Mouse (Mus musculus): ENCODE measurements at regions not wholly inside any gene's neighbourhood (a gene's known extent, or its start where the extent isn't known, plus 50 kb on each side); places are given as distances from the start of the nearest gene placed in this dataset.
"Not testable (repeated sequence)": the region's sequence is repeated elsewhere in the genome, so short reads cannot be mapped to it uniquely, and the experiment has no call there.

DNA sequence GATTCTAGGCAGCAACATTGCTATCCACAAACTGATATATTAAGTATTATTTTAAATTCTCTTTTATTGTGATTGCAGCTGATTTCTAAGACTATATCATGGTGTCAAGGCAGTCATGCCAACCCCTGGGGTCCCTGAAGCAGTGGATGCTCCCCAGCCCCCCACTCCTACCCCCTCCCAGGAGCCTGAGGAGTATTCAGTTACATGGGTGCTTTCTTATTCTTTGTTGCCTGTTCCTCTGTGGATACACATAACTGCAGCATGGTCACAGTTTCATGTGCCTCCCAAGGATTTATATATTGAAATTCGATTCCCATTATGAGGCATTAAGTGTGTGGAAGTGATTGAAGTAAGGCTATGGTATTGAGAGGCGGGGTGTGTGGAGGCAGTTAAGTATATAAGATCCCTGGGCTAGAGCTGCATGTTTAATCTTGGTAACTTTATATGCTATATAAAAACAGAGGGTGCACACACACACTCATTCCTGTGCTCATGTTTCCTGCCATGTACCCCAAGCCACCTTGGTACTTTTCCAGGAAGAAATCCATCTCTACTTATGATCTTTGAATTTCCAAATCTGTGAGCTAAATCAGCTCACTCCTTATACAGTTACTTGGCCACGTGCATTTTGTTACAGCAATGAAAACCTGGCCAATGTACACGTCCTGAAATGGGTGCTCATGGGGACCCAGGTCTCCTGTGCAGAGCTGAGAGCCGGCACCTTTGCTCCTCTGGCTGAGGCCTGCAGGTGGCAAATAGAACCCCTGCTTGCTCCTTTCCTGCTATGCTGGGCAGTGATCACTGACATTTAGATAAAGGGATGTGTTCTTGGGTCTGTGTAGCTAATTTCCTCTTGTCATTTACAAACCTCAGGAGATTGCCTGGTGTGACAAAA lies 259.0 kb downstream of the Nek10 start:
- ChIA-PET CTCF (no interaction called here), POLR2A (no interaction called here)

DNA sequence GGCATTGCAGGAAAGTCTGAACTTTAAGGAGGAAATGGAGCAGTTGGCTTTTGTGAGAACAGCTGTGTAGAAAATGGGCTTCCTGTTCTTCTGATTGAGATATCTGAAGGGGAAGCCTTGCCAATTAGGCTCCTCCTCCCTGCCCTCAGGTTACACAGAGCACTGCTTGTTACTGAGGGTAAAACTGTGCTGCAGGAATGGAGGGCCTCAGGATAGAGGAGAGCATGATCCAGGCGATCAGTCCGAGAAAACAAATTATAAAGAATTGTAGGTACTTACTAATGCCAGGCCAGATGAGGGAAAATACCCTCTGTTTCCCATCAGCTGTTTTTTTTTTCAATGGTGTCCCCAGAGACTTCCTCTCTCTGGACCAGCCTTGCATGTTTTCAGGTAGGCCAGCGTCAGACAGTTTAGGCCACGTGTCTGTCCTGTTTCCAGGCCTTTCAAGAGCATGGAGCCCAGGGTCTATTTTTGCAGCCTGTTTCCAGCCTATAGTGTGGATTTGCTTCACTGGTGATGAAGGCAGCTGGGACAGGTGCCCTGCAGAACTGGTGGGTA lies 259.7 kb downstream of the Nek10 start:
- ChIA-PET POLR2A (no interaction called here), CTCF (no interaction called here)

DNA sequence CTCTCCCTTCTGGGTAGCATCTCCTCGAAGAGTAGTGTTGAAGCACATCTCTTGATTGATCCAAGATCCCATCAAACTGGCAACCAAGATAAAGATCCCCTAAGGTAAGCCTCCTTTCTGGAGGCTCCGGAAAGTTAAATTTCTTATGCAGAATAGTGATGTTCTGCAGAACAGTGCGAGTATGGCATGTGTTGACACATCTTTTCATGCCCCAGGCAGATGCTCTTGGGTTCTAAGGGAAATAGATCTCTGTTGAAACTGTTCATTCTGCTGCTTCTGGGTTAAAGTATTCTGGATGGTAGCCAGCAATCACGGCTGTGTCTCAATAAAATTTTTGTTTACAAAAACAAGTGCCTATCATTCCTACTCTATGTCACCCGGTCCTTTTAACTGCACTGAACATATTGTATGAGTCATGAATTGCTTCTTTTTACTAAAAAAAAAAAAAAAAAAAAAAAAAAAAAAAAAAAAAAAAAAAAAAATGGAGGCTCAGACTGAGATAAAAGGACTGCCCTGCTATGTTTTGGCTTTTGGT lies 261.8 kb downstream of the Nek10 start:
- POLR2A ChIA-PET: interaction anchor here in 1 of 4 experiments (0.6 kb wide), 1 partner anchor 719 kb away, joined by 8 read pairs; the partner anchor contains the start of gene Il3ra
- CTCF ChIA-PET: no interaction called here

DNA sequence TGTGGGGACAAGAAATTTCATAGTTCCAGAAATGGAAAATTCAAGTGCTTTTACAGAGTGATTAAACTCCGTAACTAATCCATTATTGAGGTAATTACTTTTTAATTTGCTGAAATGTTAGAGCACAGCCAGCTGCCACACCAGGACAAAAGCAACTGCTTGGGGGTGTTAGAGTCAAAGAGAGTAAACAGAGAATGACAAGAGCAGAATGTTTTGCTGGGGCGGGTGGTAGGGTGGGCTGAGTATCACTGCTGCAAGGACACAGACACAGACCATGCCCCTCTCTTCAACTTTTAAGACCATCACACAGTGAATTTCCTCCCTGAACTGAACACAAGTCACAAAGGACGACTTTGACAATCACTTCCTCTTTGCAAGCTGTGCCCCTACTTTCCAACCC lies 272.7 kb downstream of the Nek10 start:
- POLR2A ChIA-PET: no interaction called here
- CTCF ChIA-PET: no interaction called here

DNA sequence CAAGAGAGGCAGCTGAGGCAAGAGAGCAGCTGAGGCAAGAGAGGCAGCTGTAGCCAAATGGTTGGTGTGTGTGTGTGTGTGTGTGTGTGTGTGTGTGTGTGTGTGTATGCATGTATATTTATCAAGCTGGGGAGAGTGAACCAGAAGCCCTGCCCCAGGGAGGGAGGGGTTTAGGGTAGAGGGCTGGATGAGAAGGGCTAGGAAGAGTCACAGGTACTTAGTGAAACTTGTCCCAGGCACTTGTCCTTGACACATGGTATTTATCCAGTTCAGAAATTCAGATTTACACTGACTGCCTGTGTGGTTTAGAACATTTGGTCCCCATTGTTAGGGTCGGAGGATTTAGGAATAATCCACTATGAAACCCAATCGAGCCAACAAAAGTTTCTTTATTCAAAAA lies 279.7 kb downstream of the Nek10 start:
- ChIA-PET POLR2A (no interaction called here), CTCF (no interaction called here)

DNA sequence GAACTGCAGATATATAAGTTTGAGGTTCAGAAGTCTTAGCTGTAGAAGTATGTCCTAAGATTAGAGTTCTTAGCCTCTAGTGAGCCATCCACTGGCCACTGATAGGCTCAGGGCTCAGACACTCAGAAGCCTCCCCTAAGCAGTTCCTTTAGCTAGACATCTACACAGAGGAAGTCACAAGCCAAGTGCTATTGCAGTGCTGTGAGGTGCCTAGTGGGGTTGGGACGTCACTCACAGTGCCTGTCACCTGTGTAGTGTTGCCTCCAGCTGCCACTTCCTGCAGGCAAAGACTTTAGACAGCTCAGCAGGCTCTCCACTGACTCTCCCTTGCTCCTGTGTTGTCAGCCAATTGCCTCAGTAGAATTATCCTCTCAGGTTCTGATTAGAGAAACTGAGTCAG lies 280.6 kb downstream of the Nek10 start:
- CTCF ChIA-PET: interaction anchor here in 1 of 4 experiments (1.1 kb wide), 1 partner anchor 221 kb away, joined by 3 read pairs; no protein-coding TSS in a partner anchor
- POLR2A ChIA-PET: no interaction called here

DNA sequence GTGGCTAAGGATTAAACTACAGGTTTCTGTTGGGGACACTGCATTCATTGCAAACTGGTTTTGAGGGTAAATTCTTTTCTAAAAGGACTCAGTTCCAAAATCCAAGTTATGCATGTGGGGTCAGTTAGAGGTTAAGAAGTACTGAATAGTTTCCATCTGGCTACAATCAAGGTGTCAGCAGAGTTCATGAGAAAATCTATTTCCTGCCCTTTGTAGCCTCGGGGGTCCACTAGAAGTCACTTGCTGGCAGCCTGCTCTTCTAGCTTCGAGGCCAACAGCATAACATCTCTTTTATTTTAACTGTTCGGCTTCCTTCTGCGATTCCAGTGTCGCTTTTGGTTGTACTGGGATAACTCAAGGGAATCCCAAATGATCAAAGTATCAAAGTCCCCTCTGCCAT lies 283.8 kb downstream of the Nek10 start:
- POLR2A ChIA-PET: no interaction called here
- CTCF ChIA-PET: no interaction called here

DNA sequence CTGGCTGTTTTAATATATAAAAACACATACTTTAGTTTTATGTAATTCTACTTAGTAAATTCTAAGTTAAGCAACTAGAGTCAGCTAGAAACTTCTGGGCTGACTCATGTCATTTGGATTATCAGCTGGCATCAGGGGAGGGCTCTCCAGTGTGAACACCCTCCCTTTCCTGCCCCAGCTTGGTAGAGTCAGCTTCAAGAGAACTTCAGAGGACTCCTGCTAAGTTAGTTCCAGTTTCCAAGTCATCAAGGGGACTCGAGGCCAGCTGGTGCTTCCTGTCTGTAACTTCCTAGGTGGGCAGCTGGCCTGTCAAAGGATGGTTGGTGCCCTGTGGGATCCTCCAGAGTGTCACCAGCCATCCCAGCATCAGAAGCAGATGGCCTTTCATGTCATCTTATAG lies 293.6 kb downstream of the Nek10 start:
- POLR2A ChIA-PET: no interaction called here
- CTCF ChIA-PET: no interaction called here

DNA sequence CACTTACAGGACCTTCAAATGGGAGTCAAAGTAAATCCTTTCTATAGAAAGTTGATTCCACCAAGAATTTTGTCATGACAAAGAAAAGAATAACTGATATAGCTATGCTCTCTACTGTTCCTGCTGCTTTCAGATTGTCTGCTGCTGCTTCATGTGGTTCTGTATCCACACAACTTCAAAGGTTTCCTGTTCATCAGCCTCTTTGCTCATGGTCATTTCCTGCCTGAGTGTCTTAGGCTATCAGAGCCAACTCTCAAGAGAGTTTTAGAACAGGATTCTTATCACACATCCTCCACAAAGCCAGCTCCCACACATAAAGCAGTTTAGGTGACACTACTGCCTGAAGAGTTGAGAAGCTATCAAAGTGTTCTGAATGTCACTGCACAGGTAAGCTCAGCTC lies 296.7 kb downstream of the Nek10 start:
- ChIA-PET POLR2A (no interaction called here), CTCF (no interaction called here)

DNA sequence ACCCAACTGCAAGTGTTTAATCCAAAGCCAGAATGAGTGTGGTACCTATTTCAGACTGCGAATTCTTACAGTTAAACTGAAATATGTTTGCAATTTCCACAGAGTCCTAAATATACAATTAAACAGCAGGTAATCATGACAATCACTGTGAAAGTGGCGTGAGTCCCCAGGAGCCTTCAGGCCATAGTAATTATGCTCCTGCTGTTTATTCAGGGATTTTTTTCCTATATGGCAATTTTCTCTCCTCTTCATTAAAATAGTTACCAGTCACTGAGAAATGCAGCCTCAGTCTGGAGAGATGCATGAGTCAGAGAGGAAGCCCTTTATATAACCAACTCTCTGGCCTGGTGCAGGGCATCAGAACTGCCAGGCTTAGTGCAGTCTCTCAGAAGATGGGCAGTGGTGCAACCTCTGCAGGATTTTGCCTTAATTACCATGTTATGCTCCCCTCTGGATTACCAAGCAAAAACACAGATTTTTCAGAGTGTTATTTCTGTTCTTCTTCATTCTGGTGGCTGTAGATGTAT lies 304.6 kb downstream of the Nek10 start:
- CTCF ChIA-PET: no interaction called here
- POLR2A ChIA-PET: interaction anchor here in 1 of 4 experiments (0.8 kb wide), 1 partner anchor 545 kb away, joined by 3 read pairs; no protein-coding TSS in a partner anchor

DNA sequence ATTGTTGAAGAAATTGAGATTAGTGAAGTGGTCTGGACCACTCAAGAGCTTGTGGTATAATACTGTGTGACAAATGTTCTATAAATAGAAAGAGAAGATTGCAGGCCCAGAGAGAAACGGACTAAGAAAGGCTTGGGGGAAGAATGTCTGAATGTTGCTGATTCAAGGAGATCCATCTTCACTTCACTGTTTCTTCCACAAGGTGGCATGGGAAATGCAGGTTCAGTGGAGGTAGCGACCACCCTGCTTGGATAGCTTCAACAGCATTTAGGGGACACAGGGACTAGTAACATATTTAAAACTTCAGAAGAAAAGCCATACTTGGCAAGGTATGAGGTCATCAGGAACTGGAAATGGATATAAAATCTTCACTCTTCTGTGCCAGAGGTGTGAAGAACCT lies 316.5 kb downstream of the Nek10 start:
- ChIA-PET POLR2A (no interaction called here), CTCF (no interaction called here)

DNA sequence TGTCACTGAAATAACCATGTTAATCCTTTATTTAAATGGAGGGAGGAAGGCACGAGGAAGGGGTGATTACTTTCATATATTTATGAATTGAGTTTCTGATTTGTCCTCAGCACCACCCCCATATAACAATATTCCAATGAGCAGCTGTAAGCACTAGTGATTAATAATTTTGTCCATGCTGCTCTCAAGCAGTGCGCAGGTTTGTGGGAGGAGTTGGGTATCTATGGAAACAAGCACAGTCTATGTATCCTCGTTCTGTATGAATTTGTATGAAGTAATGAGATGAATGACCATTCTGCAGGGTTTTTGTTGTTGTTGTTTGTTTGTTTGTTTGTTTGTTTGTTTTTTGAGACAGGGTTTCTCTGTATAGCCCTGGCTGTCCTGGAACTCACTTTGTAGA lies 310.6 kb downstream of the Lrrc3b start:
- CTCF ChIA-PET: no interaction called here
- POLR2A ChIA-PET: no interaction called here

DNA sequence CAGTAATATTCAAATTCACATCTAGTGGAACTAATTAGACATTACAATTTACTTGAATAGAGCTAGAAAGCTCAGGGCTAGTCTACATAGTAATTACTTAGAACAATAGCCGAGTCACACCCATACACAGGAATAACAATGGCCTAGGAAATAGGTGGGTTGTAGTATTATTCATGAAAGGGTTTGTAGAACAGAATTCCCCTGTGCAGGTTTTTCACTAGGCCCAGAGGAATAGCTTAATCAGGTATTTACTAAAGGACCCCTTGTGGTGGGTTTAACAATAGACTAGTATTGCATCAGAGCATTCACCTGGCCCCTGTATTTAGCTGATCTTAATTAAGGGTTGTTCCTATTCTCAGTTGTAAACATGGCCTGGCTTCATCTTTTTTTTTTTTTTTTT lies 297.9 kb downstream of the Lrrc3b start:
- CTCF ChIA-PET: interaction anchor here in 2 of 4 experiments (0.7 to 1.1 kb wide), 2 partner anchors 11 to 234 kb away, joined by 3 read pairs; no protein-coding TSS in a partner anchor

DNA sequence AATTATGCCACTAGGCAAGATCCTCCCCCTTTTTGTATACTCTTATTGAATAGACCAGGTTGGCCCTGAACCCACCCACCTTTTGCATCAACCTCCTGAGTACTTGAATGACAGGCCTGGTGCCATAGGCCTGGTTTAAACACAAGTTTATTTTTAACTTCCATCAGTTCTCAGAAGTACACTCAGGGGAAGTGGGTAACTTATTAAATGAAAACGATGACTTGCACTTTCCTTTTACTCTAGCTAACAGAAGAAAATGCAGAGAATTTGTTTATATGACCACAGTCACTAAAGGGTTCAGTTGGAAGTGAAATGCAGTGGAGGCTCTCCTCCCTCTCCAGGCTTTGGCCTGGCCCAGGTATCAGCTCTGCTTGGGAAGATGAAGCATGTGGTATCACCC lies 295.9 kb downstream of the Lrrc3b start:
- CTCF ChIA-PET: interaction anchor here in 1 of 4 experiments (0.5 kb wide), 1 partner anchor 236 kb away, joined by 3 read pairs; no protein-coding TSS in a partner anchor
- POLR2A ChIA-PET: no interaction called here

More for the DNA sequence above, 297.9 kb downstream of the Lrrc3b start:
- POLR2A ChIA-PET: not testable (repeated sequence)

DNA sequence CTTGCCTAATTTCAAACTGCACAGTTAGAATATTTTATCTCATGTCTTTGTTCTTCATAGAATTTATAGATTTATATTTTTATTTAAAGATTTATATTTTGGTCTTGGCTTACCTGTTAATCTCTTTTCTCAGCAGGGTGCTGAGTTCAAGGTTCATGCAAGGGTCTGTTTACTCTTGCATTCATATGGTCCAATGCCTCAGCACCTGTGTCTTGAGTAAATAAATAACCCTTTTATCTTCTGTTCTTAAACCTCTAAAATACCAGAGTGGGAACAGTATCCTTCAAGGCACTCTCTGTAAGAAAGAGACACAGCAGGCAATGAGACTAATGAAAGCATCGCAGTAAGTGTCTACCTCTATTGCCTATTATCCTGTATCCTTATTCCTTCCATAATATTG lies 290.3 kb downstream of the Lrrc3b start:
- ChIA-PET POLR2A (no interaction called here), CTCF (no interaction called here)

Data from embryonic stem cell, embryonic (primary cell).